Mouse (Mus musculus) kidney, postnatal 10 days (tissue): Measurements from ENCODE around the gene Ggact.

Experiments used
- DNase-seq: peaks from one replicate; pipeline ENCODE4 v3.0.0; 2021; ENCODE audit warnings: mixed read lengths

Gene Ggact

GRCm38 (mm10) chr14:122865462-122866129 is 48.0 kb downstream of the Ggact start:
- no peak for DNase-seq

GRCm38 (mm10) chr14:122862623-122863022 is 50.9 kb downstream of the Ggact start:
- peak; percentile 34 for DNase-seq

- peak; percentile 21 for DNase-seq
Measured at GRCm38 (mm10) chr14:122859792-122860191, 53.8 kb downstream of the Ggact start.

- DNase-seq = no peak
Measured at GRCm38 (mm10) chr14:122852506-122853057, 61.0 kb downstream of the Ggact start.

GRCm38 (mm10) chr14:122837018-122837417 is 76.5 kb downstream of the Ggact start:
- DNase-seq = no peak

DNA sequence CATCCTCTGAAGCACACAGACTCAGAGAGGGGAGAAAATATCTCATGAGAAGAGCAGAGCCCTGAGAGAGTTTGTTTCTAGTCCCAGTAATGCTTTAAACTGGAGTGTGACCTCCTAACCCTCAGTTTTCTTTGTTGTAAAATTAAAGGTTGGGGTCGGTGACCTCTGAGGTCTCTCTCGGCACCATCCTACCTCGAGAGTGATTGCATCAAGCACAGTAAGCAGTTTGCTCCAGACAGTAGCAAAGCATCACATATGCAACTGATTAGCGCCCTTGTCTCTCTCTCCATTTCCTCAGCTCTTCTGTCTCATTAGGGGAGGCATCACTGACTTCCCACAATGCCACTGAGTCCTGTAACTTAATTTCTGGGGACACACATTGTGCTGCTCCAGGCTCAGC is 77.3 kb downstream of the Ggact start:
- DNase-seq = no peak

DNA sequence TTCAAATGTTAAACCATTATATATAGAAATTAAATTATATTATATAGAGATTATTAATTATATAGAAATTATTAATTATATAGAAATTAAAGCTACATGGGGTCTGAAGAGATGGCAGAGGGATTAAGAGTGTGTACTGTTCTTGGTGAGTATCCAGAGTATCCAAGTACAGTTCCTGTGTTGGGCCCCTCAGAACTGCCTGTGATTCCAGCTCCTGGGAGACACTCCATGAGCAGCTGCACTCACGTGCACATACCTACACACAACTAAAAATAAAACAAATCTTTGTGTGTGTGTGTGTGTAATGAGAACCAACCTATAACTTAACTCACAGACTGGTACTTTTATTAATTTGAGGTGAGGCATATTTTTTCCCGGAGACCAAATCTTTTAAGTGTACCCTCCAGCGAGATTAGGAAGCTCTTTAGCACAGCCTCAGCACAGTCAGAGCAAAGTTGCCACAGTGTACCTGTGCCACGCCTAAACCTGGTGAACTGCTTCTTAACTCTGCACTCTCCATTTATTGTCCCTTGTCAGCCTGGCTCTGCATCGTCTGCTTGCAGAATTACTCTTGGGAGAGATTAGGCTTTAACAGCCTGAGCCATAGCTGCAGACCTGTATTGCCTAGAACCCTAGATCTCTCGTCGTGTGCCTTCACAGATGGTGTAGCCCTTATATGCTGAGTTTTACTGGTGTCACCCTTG is 77.9 kb downstream of the Ggact start:
- no peak for DNase-seq

- no peak for DNase-seq
Measured at GRCm38 (mm10) chr14:122834753-122835152, 78.8 kb downstream of the Ggact start.

GRCm38 (mm10) chr14:122833666-122834065 is 79.9 kb downstream of the Ggact start:
- no peak for DNase-seq

DNA sequence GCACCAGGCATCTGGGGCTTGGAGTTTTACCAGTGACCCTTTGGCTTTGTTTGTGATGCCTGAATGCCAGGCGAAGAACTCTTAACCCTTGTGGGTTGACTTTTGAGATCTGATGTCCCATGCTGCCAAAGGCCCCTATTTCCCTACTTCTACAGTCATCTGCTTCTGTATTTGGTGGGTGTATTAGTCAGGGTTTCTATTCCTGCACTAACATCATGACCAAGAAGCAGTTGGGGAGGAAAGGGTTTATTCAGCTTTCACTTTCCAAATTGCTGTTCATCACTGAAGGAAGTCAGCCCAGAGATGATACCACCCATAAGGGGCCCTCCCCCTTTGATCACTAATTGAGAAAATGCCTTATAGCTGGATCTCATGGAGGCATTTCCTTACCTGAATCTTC is 83.1 kb downstream of the Ggact start:
- DNase-seq = no peak

GRCm38 (mm10) chr14:122825464-122825863 is 88.1 kb downstream of the Ggact start:
- DNase-seq = no peak

DNA sequence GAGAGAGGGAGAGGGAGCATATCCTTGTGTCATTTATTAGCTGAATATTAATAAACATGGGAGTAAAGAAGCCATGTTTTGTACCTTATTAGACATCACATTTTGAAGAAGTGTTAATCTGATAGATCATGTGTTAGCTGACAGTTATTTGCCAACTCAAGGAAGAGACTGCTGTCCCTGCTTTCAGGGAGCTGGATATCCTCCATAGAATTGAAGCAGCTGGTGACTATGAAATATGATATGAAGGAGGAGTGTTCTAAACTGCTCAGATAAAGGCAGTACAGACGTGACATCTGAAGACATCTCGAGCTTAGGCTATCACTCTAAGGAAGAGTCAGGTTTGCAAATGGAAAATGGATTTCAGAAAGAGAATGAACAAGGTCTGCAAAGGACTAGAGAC is 89.8 kb downstream of the Ggact start:
- no peak for DNase-seq

DNA sequence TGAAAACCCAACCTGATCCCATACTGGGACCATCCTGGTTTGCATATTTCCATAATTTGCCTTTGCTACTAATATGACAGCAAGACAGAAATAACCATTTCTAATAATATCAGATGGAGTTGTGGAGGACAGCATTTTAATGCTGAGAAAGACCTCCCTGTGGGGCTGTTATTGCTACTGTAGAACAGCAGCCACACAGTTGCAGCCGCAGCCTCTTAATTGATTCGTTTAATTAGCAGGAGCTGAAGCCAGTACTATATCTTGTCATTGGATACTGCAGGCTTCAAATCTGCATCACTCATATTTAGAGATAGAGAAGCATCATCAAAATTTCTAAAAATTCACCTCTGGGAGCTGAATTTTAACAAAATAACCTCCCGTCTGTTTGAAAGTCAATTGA is 92.6 kb downstream of the Ggact start:
- DNase-seq = no peak

- DNase-seq = no peak
Measured at GRCm38 (mm10) chr14:122800296-122800695, 113.3 kb downstream of the Ggact start.

DNA sequence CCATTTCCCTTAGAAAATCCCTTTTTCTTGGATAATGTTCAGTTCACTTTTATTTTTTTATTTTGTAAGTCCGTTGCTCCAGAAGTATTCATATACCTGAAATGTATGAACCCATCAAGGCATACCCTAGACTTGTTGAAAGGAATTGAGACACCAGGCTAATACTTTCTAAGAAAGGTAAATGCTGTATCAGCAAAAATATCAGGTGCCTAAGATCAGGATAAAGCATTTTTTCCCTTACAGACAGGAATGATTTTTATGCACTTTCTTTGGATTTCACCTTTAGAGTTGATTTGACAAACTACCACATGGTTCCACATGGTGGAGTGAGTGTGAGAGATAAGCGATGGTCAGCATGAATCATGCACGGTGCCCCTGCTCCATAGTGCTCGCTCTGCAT is 120.2 kb downstream of the Ggact start:
- DNase-seq = no peak

DNA sequence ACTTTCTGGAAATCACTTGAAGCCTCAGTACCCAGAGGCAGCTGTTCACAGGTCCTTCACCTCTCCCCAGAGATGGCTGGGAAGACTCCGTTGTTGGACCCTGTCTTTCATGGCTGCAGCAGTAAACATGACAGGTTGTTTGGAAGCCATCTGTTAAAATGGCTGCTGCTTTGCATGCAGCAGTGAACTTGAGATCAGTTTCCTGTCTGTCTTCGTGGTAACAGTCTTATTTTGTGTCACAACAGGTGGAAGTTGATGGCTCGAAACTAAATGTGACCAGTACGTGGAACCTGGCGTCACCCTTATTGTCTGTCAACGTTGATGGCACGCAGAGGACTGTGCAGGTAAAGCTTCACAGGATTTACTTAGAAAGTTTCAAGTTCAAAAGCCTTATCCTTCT is 123.4 kb downstream of the Ggact start:
- DNase-seq = no peak

GRCm38 (mm10) chr14:122788199-122788598 is 125.4 kb downstream of the Ggact start:
- no peak for DNase-seq

DNA sequence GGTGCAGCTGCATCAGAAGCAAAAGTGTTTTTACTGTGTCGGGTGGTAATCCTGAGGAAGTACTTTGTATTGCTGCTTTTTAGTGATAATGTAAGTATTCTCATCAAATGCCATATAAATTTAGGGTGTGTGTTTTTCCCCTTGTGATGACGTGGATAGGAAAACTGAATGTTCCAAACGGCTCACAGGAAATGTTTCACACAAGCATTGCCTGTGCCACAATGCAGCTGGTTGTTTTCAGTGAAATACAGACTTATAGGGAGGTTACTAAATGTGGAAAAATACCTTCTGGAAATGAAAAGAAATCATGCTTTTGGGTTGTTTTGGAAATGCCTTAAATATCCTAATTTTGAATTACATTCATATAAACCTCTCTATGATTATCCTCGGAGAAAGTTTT is 128.9 kb downstream of the Ggact start:
- no peak for DNase-seq

DNA sequence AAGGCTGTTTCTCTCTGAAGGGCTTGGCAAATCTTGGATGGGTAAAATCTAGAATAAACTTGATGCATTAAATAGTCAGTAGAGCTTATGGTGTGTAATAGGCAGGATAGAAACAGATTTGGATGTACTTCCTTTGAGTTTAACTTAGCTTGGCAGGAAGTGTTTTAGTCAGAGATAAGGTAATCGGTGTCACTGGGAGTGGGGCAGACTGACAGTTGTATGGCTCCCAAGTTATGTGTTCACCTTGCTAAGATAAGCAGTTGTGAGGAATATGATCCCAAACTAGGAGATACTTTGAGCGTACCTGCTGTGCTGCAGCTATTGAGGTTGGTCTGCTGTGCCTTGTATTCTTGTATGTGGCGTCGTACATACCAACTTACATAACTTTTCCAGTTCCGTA is 147.1 kb downstream of the Ggact start:
- DNase-seq = no peak
